Mouse (Mus musculus): ENCODE data around the gene Rufy2. TPM values are rescaled to one million over a fixed set of nuclear protein-coding genes. Genes with fewer than 3 reads are reported as not detected.

Gene Rufy2
- total RNA-seq (2021) = 1 to 10 TPM; 6.8 to 7.0 TPM
- long read RNA-seq, experiment 1, full-length matches to known transcripts = 4 of 11 reads
- long read RNA-seq, experiment 1, partial matches to known transcripts = 1 of 11 reads
- long read RNA-seq, experiment 1, other reads (novel, unspliced or antisense) = 6 of 11 reads
- long read RNA-seq, experiment 2 = 0 reads

DNA sequence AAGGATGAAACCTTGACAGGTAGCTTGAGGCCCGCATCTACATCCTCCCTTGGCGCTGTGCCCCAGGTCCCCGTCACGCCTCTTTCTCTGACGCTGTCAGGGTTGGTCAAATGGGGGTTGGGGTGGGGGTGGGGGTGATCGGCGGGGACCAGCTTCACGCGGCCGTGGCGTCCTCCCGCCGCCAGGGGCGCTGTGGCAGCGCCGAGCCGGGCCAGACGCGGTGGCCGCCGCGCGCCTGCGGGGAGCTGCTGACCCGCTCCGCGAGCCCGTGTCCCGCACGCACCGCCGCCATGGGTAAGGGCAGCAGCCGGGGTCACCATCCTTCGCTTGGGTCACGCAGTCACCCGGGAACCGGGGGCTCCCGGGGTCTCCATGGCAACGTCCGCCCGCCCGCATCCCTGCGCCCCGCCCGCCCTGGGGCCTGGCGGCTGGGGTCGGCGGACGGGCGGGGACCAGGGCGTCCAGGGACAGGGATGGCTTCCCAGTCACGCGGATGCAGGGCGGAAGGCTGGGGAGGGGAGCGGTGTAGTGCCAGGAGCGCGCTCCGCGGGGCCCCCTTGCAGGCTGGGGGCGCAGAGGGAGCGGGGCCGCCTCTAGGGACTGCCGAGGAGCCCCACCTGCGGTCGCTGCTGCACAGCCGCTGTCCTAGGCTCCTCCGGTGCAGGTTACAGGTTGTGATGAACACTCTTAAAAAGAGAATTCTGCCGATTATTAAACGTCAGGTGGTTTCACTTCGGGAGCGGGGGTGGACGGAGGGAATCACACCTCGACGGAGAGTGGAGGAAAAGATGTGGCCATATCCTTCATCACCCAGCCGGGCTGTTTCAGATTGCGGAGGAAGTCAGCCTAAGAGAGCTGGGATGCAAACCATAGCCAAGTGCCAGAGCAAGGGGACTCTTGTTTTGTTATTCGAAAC is at the start of gene Rufy2:
Rufy2 (plus strand) TSS at position 185 of the 916 bp plus-strand sequence.
- DNase-seq = peak; percentile 81 to 86

- DNase-seq = no peak
Observed at GRCm38 (mm10) chr10:62932381-62932780, 47.6 kb upstream of the Rufy2 start.

- peak; percentile 3 to 17 for DNase-seq
Observed at GRCm38 (mm10) chr10:62944975-62945580, 34.9 kb upstream of the Rufy2 start.

GRCm38 (mm10) chr10:62946738-62947471 is 33.1 kb upstream of the Rufy2 start, which contains the start of gene Dna2:
Gene Dna2 (plus strand): TSS chr10:62947026.
- peak; percentile 76 to 80 for DNase-seq

DNA sequence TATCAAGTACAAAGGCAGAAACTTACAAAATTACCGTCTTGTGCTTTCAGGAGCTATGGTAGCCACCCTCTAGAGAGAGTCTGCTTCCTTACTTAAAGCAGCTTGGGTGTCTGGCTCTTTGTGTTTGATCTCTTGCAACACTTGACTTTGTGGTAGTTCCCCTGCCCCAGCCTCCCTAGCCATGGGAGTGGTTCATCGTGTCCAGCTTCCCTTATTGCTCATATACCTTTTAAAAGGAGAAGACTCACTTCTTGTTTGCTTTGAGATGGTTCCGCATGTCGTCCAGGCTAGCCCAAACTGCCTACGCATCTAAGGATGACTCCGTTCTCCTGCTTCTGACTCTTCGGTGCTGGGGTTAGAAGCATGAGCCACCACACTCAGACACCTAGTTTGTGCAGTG is 31.5 kb upstream of the Rufy2 start:
- no peak for DNase-seq

- DNase-seq = no peak
Observed at GRCm38 (mm10) chr10:62963956-62964355, 16.1 kb upstream of the Rufy2 start.

DNA sequence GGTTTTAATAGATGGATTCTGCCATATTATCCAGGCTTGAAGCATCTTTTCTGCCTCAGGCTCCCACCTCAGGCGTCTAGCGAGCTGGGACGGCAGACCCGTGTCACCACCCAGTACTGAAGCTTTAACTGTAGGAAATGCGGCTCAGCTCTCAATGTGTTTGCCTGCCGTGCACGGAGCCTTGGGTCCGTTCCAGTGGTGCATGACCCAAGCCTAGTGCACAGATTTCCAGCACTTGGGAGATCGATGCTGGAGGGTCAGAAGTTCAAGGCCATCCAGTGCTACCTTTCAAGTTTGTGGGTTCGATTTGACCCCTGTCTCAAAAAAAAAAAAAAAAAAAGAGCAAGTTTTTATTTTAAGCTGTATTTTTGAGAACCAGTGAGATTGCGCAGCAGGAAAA is 14.2 kb upstream of the Rufy2 start:
- no peak for DNase-seq

DNA sequence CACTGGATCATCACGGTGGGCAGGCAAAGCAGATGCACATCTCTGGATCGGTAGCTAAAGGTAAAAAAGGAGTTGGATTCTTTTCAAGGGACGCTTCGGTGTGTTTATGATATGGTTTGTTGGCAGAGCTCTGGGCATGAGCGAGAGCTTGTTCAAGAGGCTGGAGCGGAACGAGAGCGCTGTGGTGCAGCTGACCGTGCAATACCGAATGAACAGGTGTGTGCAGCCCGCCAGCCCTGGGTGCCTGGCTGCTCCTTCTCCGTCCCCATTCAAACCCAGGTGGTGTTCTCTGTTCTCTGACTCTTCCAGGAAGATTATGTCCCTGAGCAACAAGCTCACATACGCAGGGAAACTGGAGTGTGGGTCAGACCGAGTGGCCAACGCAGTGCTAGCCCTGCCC is 13.7 kb upstream of the Rufy2 start:
- no peak for DNase-seq

GRCm38 (mm10) chr10:62971821-62972220 is 8.2 kb upstream of the Rufy2 start:
- DNase-seq = peak in 1 of 2 experiments; percentile 7

DNA sequence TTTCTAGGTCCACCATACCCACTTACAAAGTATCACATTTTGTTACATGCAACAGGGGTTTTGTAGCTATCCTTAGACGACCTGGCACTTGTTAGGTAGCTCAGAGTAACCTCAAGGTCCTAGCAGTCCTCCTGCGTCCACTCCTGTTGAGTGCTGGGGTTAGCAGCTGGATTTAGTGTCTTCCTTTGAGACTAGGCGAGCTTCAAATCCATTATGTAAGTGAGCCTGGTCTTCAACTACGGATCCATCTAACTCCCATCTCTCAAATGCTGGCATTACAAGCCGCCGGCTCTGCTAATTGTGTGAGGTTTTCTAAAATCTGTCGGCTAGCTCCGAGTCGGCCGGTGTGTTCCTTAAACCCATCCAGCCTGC is 370 bp upstream of the Rufy2 start:
- DNase-seq = no peak

DNA sequence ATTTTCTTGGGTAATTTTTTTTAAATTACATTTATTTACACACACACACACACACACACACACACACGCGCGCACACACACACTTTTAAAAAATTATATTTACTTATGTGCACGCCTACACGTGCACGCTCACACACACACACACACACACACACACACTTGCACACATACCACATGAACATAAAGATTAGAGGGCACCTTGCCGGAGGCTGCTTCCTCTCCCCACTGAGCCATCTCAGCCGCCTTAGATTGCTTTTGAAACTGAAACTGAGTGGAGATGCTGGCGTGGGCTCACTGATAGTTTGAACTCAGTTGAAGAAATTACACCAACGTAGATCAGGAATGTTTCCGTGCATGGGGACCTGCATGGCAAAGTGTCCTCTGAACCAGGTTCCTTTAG is 4.0 kb downstream of the Rufy2 start:
- DNase-seq = no peak

DNA sequence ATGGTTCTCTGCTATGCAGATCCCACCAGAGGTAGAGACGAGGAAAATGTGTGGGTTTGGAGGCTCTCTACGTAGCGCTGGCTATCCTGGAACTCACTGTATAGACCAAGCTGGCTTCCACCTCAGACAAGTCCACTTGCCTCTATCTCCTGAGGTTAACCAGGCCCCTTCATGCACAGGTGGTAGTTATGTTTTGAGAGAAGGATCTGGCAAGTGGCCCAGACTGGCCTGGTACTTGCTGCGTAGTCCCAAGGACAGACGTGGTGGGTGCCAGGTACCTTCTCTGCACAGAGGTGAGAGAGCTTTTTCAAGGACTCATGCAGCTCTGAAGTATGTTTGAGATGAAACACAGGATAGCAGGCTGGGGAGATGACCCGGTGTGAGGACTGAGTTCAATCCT is 4.5 kb downstream of the Rufy2 start:
- DNase-seq = peak; percentile 15 to 37

DNA sequence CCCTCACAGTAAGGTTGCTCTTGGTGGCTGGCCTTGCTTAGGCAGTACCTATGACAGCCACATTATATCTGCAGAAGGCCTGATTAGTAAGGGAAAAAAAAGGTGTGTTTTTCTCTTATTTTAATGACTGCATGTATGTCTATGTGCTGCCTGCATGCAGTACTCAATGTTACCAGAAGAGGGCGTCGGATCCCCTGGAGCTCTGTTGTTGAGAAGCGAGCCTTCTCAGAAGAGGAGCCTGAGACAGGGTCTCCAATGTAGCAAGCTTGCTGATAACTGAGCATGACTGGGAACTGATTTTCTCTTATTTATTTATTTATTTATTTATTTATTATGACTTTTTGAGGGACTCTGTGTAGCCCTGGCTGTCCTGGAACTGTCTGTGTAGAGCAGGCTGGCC is 7.3 kb downstream of the Rufy2 start:
- no peak for DNase-seq

DNA sequence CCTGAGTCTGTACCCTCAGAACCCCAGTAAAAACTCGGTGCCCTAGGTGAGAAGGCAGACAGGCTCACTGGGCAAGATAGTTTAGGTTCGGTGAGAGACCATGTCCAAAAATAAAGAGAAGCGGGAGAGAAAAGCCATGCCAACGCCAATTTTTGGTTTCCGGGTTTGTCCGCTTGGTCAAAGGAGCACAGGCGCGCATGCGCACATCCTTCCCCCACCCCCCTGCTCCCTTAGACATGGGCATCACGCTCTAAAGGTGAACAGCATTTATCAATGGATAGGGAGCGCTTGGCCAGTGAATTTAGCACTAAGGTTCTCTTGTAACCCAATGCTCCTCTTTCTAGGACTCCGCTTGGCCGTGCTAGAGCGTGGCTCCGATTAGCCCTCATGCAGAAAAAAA is 10.6 kb downstream of the Rufy2 start:
- no peak for DNase-seq

GRCm38 (mm10) chr10:62993991-62994390 is 14.0 kb downstream of the Rufy2 start:
- no peak for DNase-seq

- no peak for DNase-seq
Observed at GRCm38 (mm10) chr10:63000584-63000983, 20.6 kb downstream of the Rufy2 start.

GRCm38 (mm10) chr10:63003252-63003651 is 23.2 kb downstream of the Rufy2 start:
- no peak for DNase-seq

DNA sequence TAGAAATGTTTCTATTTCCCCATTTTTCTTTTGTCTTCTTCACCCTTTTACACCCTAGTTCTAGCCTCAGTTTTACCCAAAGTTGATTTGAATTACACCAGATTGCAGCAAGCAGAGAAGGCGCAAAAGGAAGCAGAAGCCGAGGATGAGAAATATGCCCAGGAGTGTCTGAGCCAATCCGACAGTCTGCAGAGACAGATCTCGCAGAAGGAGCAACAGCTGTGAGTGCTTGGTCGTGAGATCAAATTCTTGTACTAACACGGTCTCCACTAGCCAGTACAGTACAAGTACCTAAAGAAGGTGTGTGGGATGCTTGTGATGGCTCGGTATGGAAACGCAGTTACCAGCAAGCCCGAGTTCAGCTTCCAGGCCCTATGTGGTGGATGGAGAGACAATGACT is 24.5 kb downstream of the Rufy2 start:
- DNase-seq = no peak

- no peak for DNase-seq
Observed at GRCm38 (mm10) chr10:63008193-63008592, 28.2 kb downstream of the Rufy2 start.

DNA sequence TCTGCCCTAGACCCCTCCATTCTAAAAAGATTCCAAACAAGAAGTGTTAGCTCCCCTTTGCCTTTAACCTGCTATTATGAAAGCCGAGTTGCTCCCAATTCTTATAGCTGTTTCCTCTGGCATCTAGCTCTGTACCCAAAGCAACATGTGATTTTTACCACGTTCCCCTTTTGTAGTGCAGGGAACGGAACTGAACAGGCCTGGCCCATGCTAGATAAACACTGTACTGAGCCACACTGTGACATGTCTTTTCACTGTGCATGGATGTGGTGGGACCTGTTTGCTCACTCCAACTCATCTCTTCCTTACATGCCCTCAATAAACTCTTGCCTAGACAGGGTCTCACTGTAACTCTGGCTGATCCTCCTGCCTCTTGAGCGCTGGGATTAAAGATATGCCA is 30.2 kb downstream of the Rufy2 start:
- no peak for DNase-seq

DNA sequence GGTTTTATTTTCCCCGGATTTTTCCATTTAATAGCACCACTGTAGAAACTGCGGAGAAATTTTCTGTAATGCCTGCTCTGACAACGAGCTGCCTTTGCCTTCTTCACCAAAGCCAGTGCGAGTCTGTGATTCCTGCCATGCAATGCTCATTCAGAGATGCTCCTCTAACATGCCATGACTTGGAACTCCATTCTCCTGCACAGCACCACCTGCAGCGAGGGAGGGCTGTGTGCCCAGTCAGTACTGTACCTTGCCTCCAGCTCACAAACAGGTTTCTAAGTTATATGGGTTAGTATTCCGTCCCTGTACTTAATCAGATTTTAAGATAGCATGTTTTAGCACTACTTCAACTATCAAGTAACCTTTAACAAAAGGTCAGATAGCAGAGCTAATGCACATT is 31.5 kb downstream of the Rufy2 start:
- DNase-seq = no peak

DNA sequence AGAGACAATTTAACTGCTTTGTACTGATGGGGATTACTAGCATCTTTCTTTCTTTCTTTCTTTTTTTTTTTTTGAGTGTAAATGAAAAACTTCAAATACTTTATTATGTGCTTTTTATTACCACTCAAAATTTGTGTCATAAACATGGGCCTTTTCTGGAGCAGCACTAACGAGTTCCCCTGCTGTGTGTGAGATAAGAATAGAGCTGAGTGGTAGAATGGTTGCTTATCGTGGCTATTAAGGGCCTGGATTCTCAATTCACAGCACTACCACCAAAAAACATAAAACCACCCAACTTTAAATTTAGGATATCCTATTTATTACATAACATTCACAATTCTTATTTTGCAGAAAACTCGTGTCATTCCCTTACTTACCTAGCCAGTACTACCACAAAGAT is 33.5 kb downstream of the Rufy2 start:
- DNase-seq = no peak

- no peak for DNase-seq
Observed at GRCm38 (mm10) chr10:63014168-63014567, 34.1 kb downstream of the Rufy2 start.
